Mouse (Mus musculus): Measurements from ENCODE around the gene Il24. TPM values are rescaled to one million over a fixed set of nuclear protein-coding genes. Genes with fewer than 3 reads are reported as not detected.

The Il24 gene
- polyA plus RNA-seq, 1 experiment = not detected

DNA sequence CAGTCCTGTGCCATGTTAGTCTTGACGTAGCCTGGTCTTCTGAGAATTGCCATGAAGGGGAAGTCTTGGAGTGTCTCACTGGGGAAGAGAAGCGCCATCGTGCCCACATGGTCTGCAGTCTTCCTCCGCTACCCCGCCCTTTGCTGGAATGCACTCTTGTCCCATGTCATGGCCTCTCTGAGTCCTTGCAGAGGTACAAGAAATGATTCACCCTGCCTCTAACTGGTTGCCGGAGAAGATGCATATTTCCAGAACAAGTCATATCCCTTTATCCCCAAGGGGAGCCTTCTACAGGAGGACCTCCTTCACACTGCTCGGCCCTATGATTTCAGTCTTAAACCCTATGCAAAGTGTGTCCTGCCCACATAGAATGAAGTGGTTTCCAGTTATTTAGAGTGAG lies 7.3 kb downstream of the Il24 start:
- Histone ChIP-seq H3K4me1 (ENCODE audit: control insufficient read depth, insufficient read depth, low read length) (peaks cover 2% of the 10 kb centered on the region; the same call in 1 of the 2 replicates), H3K4me3 (ENCODE audit: insufficient read depth, low read length) (no peak overlapping the region), H3K27ac (ENCODE audit: insufficient read depth, low read depth, low read length) (no peak overlapping the region)
- TF ChIP-seq POLR2A (IDR thresholded peaks at IDR 0.05; ENCODE audit: borderline replicate concordance, low read depth, low read length) (no peak), CTCF (IDR thresholded peaks at IDR 0.05; ENCODE audit: low read depth, low read length) (no peak)

- no peak overlapping the region for H3K27ac ChIP-seq (ENCODE audit: insufficient read depth, low read depth, low read length)
- no peak for TF ChIP-seq CTCF (IDR thresholded peaks at IDR 0.05; ENCODE audit: low read depth, low read length)
- no peak for TF ChIP-seq POLR2A (IDR thresholded peaks at IDR 0.05; ENCODE audit: borderline replicate concordance, low read depth, low read length)
- peaks cover 2% of the 10 kb centered on the region; the same call in 1 of the 2 replicates for H3K4me1 ChIP-seq (ENCODE audit: control insufficient read depth, insufficient read depth, low read length)
- H3K4me3 ChIP-seq (ENCODE audit: insufficient read depth, low read length) = no peak overlapping the region
Measured at GRCm38 (mm10) chr1:130877889-130878614, 9.2 kb downstream of the Il24 start.

GRCm38 (mm10) chr1:130876931-130877509 lies 10.2 kb downstream of the Il24 start:
- TF ChIP-seq POLR2A (IDR thresholded peaks at IDR 0.05; ENCODE audit: borderline replicate concordance, low read depth, low read length) = no peak
- no peak for TF ChIP-seq CTCF (IDR thresholded peaks at IDR 0.05; ENCODE audit: low read depth, low read length)
- no peak overlapping the region for H3K4me3 ChIP-seq (ENCODE audit: insufficient read depth, low read length)
- no peak overlapping the region for H3K27ac ChIP-seq (ENCODE audit: insufficient read depth, low read depth, low read length)
- peaks cover 2% of the 10 kb centered on the region; the same call in 1 of the 2 replicates for H3K4me1 ChIP-seq (ENCODE audit: control insufficient read depth, insufficient read depth, low read length)

GRCm38 (mm10) chr1:130875910-130876309 lies 11.3 kb downstream of the Il24 start:
- H3K4me3 ChIP-seq (ENCODE audit: insufficient read depth, low read length) = no peak overlapping the region
- no peak for TF ChIP-seq CTCF (IDR thresholded peaks at IDR 0.05; ENCODE audit: low read depth, low read length)
- no peak for TF ChIP-seq POLR2A (IDR thresholded peaks at IDR 0.05; ENCODE audit: borderline replicate concordance, low read depth, low read length)
- H3K4me1 ChIP-seq (ENCODE audit: control insufficient read depth, insufficient read depth, low read length) = peaks cover 2% of the 10 kb centered on the region; the same call in 1 of the 2 replicates
- no peak overlapping the region for H3K27ac ChIP-seq (ENCODE audit: insufficient read depth, low read depth, low read length)

GRCm38 (mm10) chr1:130875139-130875538 lies 12.1 kb downstream of the Il24 start:
- Histone ChIP-seq H3K4me1 (ENCODE audit: control insufficient read depth, insufficient read depth, low read length) (peaks cover 2% of the 10 kb centered on the region; the same call in 1 of the 2 replicates), H3K27ac (ENCODE audit: insufficient read depth, low read depth, low read length) (no peak overlapping the region), H3K4me3 (ENCODE audit: insufficient read depth, low read length) (no peak overlapping the region)
- no peak for TF ChIP-seq POLR2A (IDR thresholded peaks at IDR 0.05; ENCODE audit: borderline replicate concordance, low read depth, low read length)

GRCm38 (mm10) chr1:130872912-130873311 lies 14.3 kb downstream of the Il24 start:
- Histone ChIP-seq H3K4me1 (ENCODE audit: control insufficient read depth, insufficient read depth, low read length) (peaks cover 2% of the 10 kb centered on the region; the same call in 1 of the 2 replicates), H3K27ac (ENCODE audit: insufficient read depth, low read depth, low read length) (no peak overlapping the region), H3K4me3 (ENCODE audit: insufficient read depth, low read length) (no peak overlapping the region)
- TF ChIP-seq POLR2A (IDR thresholded peaks at IDR 0.05; ENCODE audit: borderline replicate concordance, low read depth, low read length) (no peak), CTCF (IDR thresholded peaks at IDR 0.05; ENCODE audit: low read depth, low read length) (no peak)

GRCm38 (mm10) chr1:130865541-130866221 lies 21.6 kb downstream of the Il24 start, which contains the start of gene Fcmr:
Gene Fcmr, plus strand, starts transcription at chr1:130865669.
- Histone ChIP-seq H3K4me1 (ENCODE audit: control insufficient read depth, insufficient read depth, low read length) (no peaks in the 10 kb centered on the region), H3K27ac (ENCODE audit: insufficient read depth, low read depth, low read length) (no peak within 1 kb of the TSS), H3K4me3 (ENCODE audit: insufficient read depth, low read length) (no peak within 1 kb of the TSS)
- TF ChIP-seq CTCF (IDR thresholded peaks at IDR 0.05; ENCODE audit: low read depth, low read length) (no peak), POLR2A (IDR thresholded peaks at IDR 0.05; ENCODE audit: borderline replicate concordance, low read depth, low read length) (no peak)

DNA sequence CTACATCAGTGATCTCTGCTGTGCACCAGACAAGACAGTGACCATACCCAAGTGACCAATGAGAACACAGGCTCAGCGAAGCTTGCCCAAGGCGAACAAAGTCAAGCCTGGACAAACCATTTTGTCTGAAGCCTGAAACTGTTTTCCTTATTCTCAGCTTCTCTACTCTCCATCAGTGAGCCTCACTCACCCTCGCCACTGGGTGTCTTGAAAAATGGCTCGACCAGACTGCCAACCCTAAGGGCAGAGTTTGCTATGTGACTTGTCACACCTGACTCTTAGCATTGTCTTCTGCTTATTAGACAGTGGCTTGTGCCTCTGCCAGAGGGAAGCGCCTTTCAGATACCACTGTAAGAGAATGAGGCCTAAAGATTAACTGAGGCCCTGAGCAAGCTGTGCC lies 22.5 kb downstream of the Il24 start:
- no peak for TF ChIP-seq CTCF (IDR thresholded peaks at IDR 0.05; ENCODE audit: low read depth, low read length)
- no peak for TF ChIP-seq POLR2A (IDR thresholded peaks at IDR 0.05; ENCODE audit: borderline replicate concordance, low read depth, low read length)
- Histone ChIP-seq H3K27ac (ENCODE audit: insufficient read depth, low read depth, low read length) (no peak overlapping the region), H3K4me3 (ENCODE audit: insufficient read depth, low read length) (no peak overlapping the region), H3K4me1 (ENCODE audit: control insufficient read depth, insufficient read depth, low read length) (no peaks in the 10 kb centered on the region)

DNA sequence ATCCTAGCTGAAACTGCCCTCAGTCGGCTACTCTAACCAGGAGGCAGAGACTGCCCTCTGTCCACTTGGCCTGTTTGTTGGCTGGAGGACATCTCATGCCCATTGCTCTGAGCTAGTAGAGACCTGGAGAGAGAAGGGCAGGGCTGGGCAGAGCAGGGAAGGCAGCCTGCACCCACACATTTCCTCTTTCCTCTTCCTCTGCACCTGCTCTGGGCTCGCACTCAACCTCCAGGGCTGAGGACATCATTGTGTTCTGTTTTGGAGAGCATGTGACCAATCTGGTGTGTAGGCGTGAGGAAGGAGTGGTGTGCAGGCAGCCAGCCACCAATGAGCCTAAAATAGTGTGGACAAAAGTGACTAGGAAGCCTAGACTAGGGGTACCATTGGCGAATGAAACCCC lies 23.0 kb downstream of the Il24 start:
- Histone ChIP-seq H3K4me3 (ENCODE audit: insufficient read depth, low read length) (no peak overlapping the region), H3K27ac (ENCODE audit: insufficient read depth, low read depth, low read length) (no peak overlapping the region), H3K4me1 (ENCODE audit: control insufficient read depth, insufficient read depth, low read length) (no peaks in the 10 kb centered on the region)
- TF ChIP-seq POLR2A (IDR thresholded peaks at IDR 0.05; ENCODE audit: borderline replicate concordance, low read depth, low read length) = no peak
- TF ChIP-seq CTCF (IDR thresholded peaks at IDR 0.05; ENCODE audit: low read depth, low read length) = no peak

GRCm38 (mm10) chr1:130857456-130857855 lies 29.8 kb downstream of the Il24 start:
- no peak for TF ChIP-seq POLR2A (IDR thresholded peaks at IDR 0.05; ENCODE audit: borderline replicate concordance, low read depth, low read length)
- no peak for TF ChIP-seq CTCF (IDR thresholded peaks at IDR 0.05; ENCODE audit: low read depth, low read length)
- H3K4me1 ChIP-seq (ENCODE audit: control insufficient read depth, insufficient read depth, low read length) = no peaks in the 10 kb centered on the region
- H3K27ac ChIP-seq (ENCODE audit: insufficient read depth, low read depth, low read length) = no peak overlapping the region
- no peak overlapping the region for H3K4me3 ChIP-seq (ENCODE audit: insufficient read depth, low read length)
